ENCODE assay signal across 14 mouse cellular contexts in genomic region chr14:14905530-14905852, GRCm38 (mm10).
A peak's percentile ranks its signal among the peaks of the same experiment; 100 is the strongest.
DNase-seq lines count a peak whose midpoint lies in the region; ATAC-seq and TF ChIP-seq lines count a peak whose summit lies in the region.
"Had no signal": no experiment of that assay in that cellular context is flagged by ENCODE, and none has a peak within 500 bp of the region (broad histone marks: within the 10 kb centered on the region; RNA-seq: fewer than 3 reads in every experiment).

No protein-coding gene starts in this region.

- intact Hi-C loops in left cerebral cortex, adult 2 months (cut with DNase I): loop anchor here (1.0 kb wide), 2 partner anchors 42 to 80 kb away; no protein-coding TSS in a partner anchor

- H3K4me1 ChIP-seq in lung, postnatal 0 days (ENCODE audit: insufficient read depth, low read depth, low read length): no peaks in the 10 kb centered on the region
- H3K4me1 ChIP-seq: embryonic facial prominence, embryonic 13.5 days; heart, embryonic 13.5 days; hindbrain, embryonic 10.5 days; midbrain, embryonic 12.5 days had no signal

- H3K27ac ChIP-seq in lung, postnatal 0 days (ENCODE audit: low read length): no peak overlapping the region
- no peak overlapping the region for H3K27ac ChIP-seq in left cerebral cortex, adult 2 months
- H3K27ac ChIP-seq: embryonic facial prominence, embryonic 13.5 days; heart, embryonic 13.5 days; hindbrain, embryonic 10.5 days; midbrain, embryonic 12.5 days; stomach, postnatal 0 days had no signal

- no peak for DNase-seq in cerebellum, adult 9-11 months
- peak; percentile 6 for DNase-seq in lung, postnatal 0 days (ENCODE audit: low spot score)
- DNase-seq in lung, postnatal 10 days: no peak
- DNase-seq in layer of hippocampus, adult 9-10 months (ENCODE audit: low spot score): no peak
- DNase-seq in left cerebral cortex, adult 2 months (ENCODE audit: extremely low spot score in 1 of 2, low spot score in 2 of 2): no peak

- H3K4me2 ChIP-seq in lung, postnatal 0 days (replicated peaks; ENCODE audit: low read depth, low read length): no peak overlapping the region

- H3K9ac ChIP-seq in lung, postnatal 0 days (replicated peaks; ENCODE audit: low read depth): no peak overlapping the region
- H3K9ac ChIP-seq: embryonic facial prominence, embryonic 13.5 days; lung, embryonic 14.5 days; midbrain, embryonic 12.5 days had no signal

- no peak overlapping the region for H3K4me3 ChIP-seq in lung, postnatal 0 days (ENCODE audit: low read depth, low read length)
- H3K4me3 ChIP-seq in left cerebral cortex, adult 2 months: no peak overlapping the region
- H3K4me3 ChIP-seq: embryonic facial prominence, embryonic 13.5 days; midbrain, embryonic 12.5 days had no signal

- TF ChIP-seq CTCF in lung, postnatal 0 days (IDR thresholded peaks at IDR 0.05): peak; percentile 17
- TF ChIP-seq CTCF in left cerebral cortex, adult 2 months (IDR thresholded peaks at IDR 0.05): no peak

- no peaks in the 10 kb centered on the region for H3K27me3 ChIP-seq in lung, postnatal 0 days (replicated peaks; ENCODE audit: insufficient read depth, low read length)
- H3K27me3 ChIP-seq: embryonic facial prominence, embryonic 13.5 days; heart, embryonic 13.5 days; midbrain, embryonic 12.5 days had no signal

- ATAC-seq in cerebellum, adult (ENCODE audit: insufficient number of reproducible peaks, low FRiP score, low TSS enrichment): peak; percentile 51
- no peak for ATAC-seq in lung, postnatal 0 days
- peak; percentile 32 for ATAC-seq in CD4-positive, CD25-positive, alpha-beta regulatory T cell, adult 4 months
- ATAC-seq in hematopoietic stem cell, adult 5-6 weeks (replicated peaks in 1 of 2; ENCODE audit: insufficient read depth in 1 of 2, low FRiP score in 2 of 2, low TSS enrichment in 1 of 2, low read depth in 1 of 2, poor library complexity in 2 of 2, severe bottlenecking in 2 of 2): peak; percentile 44 to 64; a peak in 2 of 4 replicates

- H3K9me3 ChIP-seq in lung, postnatal 0 days (ENCODE audit: low read length): no peaks in the 10 kb centered on the region
- H3K9me3 ChIP-seq: embryonic facial prominence, embryonic 13.5 days; heart, embryonic 13.5 days; hindbrain, embryonic 10.5 days; midbrain, embryonic 12.5 days had no signal

- WGBS in lung, postnatal 0 days: 63% methylated on average over 5 of the region's 5 CpGs

- no peaks in the 10 kb centered on the region for H3K36me3 ChIP-seq in lung, postnatal 0 days (ENCODE audit: insufficient read depth, low read length)
- H3K36me3 ChIP-seq: embryonic facial prominence, embryonic 13.5 days; heart, embryonic 13.5 days; hindbrain, embryonic 10.5 days; midbrain, embryonic 12.5 days had no signal

- TF ChIP-seq EP300 in lung, postnatal 0 days (IDR thresholded peaks at IDR 0.05): no peak
